Mouse (Mus musculus): Measurements from ENCODE around the gene Gm13101. TPM values are rescaled to one million over a fixed set of nuclear protein-coding genes. Genes with fewer than 3 reads are reported as not detected.
"Not testable (repeated sequence)": the region's sequence is repeated elsewhere in the genome, so short reads cannot be mapped to it uniquely, and the experiment has no call there.

Gene Gm13101
- total RNA-seq (2014; rRNA removed), result not detected in 2 replicates
- polyA plus RNA-seq (2015; fragmentation: Nextera tagmentation; extraction: Ambion mirVana), result not detected in 2 replicates

GRCm38 (mm10) chr4:143966850-143967249, at the start of gene Gm13101:
Gene Gm13101, minus strand, starts transcription at chr4:143966950.
- not testable (repeated sequence) for H3K27ac ChIP-seq (ENCODE audit: low read depth, low read length); H3K4me1 ChIP-seq (ENCODE audit: insufficient read depth, low read length); H3K9me3 ChIP-seq (ENCODE audit: low read length); DNase-seq (ENCODE audit: low spot score); H3K4me2 ChIP-seq (ENCODE audit: low read depth, low read length, poor library complexity, severe bottlenecking); ATAC-seq (ENCODE audit: low FRiP score); H3K4me3 ChIP-seq (ENCODE audit: low read depth, low read length); H3K27me3 ChIP-seq (ENCODE audit: insufficient read depth, low read length); H3K9ac ChIP-seq (replicated peaks; ENCODE audit: low read length, poor library complexity, severe bottlenecking); H3K36me3 ChIP-seq (ENCODE audit: insufficient read depth, low read length)
- 61% methylated on average over 1 of the region's 2 CpGs for WGBS

GRCm38 (mm10) chr4:143994269-143994668, 27.5 kb upstream of the Gm13101 start, which contains the start of gene Pramef17:
Gene Pramef17, minus strand, starts transcription at chr4:143994369.
- H3K27ac ChIP-seq (ENCODE audit: low read depth, low read length); H3K4me2 ChIP-seq (ENCODE audit: low read depth, low read length, poor library complexity, severe bottlenecking); H3K4me1 ChIP-seq (ENCODE audit: insufficient read depth, low read length); DNase-seq (ENCODE audit: low spot score); H3K27me3 ChIP-seq (ENCODE audit: insufficient read depth, low read length); ATAC-seq (ENCODE audit: low FRiP score); H3K4me3 ChIP-seq (ENCODE audit: low read depth, low read length); H3K9ac ChIP-seq (replicated peaks; ENCODE audit: low read length, poor library complexity, severe bottlenecking); H3K36me3 ChIP-seq (ENCODE audit: insufficient read depth, low read length); H3K9me3 ChIP-seq (ENCODE audit: low read length): not testable (repeated sequence)
- WGBS, result 55% methylated on average over 3 of the region's 3 CpGs

DNA sequence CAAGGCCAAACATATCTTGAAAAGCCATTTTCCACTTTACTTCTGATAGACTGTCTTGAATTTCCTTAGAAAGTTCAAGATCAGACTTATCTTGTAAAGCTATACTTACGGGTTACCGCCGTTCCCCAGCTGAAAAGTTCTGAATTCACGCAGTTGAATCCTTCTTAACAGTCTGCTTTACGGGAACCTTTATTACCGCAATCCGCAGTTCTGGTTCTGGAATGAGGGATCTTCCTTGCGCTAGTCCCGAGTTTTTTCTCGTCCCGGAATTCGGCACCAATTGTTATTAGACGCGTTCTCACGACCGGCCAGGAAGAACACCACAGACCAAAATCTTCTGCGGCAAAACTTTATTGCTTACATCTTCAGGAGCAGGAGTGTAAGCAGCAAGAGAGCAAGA, 21.4 kb upstream of the Gm13101 start:
- 96% methylated on average over 14 of the region's 17 CpGs for WGBS
- H3K4me2 ChIP-seq (ENCODE audit: low read depth, low read length, poor library complexity, severe bottlenecking); H3K4me1 ChIP-seq (ENCODE audit: insufficient read depth, low read length); H3K27me3 ChIP-seq (ENCODE audit: insufficient read depth, low read length); H3K9me3 ChIP-seq (ENCODE audit: low read length); H3K4me3 ChIP-seq (ENCODE audit: low read depth, low read length); DNase-seq (ENCODE audit: low spot score); H3K36me3 ChIP-seq (ENCODE audit: insufficient read depth, low read length); H3K27ac ChIP-seq (ENCODE audit: low read depth, low read length); ATAC-seq (ENCODE audit: low FRiP score); H3K9ac ChIP-seq (replicated peaks; ENCODE audit: low read length, poor library complexity, severe bottlenecking): not testable (repeated sequence)

DNA sequence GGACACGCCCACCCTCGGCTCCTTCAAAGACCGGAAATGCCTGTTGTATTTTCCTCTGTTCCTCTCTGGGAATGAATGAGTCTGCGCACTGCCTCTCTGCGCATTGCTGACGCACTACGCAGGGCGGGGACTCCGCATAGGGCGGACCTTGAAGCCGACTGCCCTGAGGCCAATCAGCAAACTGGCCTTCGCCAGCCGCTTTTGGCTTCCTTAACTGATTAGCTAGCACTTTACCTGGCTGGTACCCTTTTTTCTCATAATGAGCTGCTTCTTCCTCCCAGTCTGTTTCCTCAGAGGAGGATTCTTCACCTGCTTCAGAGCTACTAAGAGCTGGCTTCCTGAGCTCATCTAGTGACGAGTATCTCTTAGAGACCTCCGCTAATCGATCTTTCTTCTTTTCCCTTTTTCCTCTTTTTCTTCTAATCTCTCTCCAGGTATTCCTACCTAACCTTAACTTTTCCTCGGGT, 20.8 kb upstream of the Gm13101 start:
- DNase-seq (ENCODE audit: low spot score); H3K4me1 ChIP-seq (ENCODE audit: insufficient read depth, low read length); H3K36me3 ChIP-seq (ENCODE audit: insufficient read depth, low read length); H3K9ac ChIP-seq (replicated peaks; ENCODE audit: low read length, poor library complexity, severe bottlenecking); H3K27me3 ChIP-seq (ENCODE audit: insufficient read depth, low read length); H3K4me3 ChIP-seq (ENCODE audit: low read depth, low read length); H3K9me3 ChIP-seq (ENCODE audit: low read length); H3K27ac ChIP-seq (ENCODE audit: low read depth, low read length); H3K4me2 ChIP-seq (ENCODE audit: low read depth, low read length, poor library complexity, severe bottlenecking); ATAC-seq (ENCODE audit: low FRiP score): not testable (repeated sequence)
- WGBS, result 93% methylated on average over 8 of the region's 17 CpGs

- not testable (repeated sequence) for ATAC-seq (ENCODE audit: low FRiP score); H3K27ac ChIP-seq (ENCODE audit: low read depth, low read length); DNase-seq (ENCODE audit: low spot score); H3K4me2 ChIP-seq (ENCODE audit: low read depth, low read length, poor library complexity, severe bottlenecking); H3K9me3 ChIP-seq (ENCODE audit: low read length); H3K36me3 ChIP-seq (ENCODE audit: insufficient read depth, low read length); H3K4me3 ChIP-seq (ENCODE audit: low read depth, low read length); H3K27me3 ChIP-seq (ENCODE audit: insufficient read depth, low read length); H3K9ac ChIP-seq (replicated peaks; ENCODE audit: low read length, poor library complexity, severe bottlenecking); H3K4me1 ChIP-seq (ENCODE audit: insufficient read depth, low read length)
- WGBS, result 96% methylated on average over 2 of the region's 9 CpGs
Measured at GRCm38 (mm10) chr4:143985733-143986132, 19.0 kb upstream of the Gm13101 start.

GRCm38 (mm10) chr4:143985165-143985564, 18.4 kb upstream of the Gm13101 start:
- not testable (repeated sequence) for DNase-seq (ENCODE audit: low spot score); H3K9me3 ChIP-seq (ENCODE audit: low read length); H3K36me3 ChIP-seq (ENCODE audit: insufficient read depth, low read length); H3K4me2 ChIP-seq (ENCODE audit: low read depth, low read length, poor library complexity, severe bottlenecking); H3K4me1 ChIP-seq (ENCODE audit: insufficient read depth, low read length); H3K9ac ChIP-seq (replicated peaks; ENCODE audit: low read length, poor library complexity, severe bottlenecking); H3K27ac ChIP-seq (ENCODE audit: low read depth, low read length); ATAC-seq (ENCODE audit: low FRiP score); H3K27me3 ChIP-seq (ENCODE audit: insufficient read depth, low read length); H3K4me3 ChIP-seq (ENCODE audit: low read depth, low read length)
- no CpG with 5 or more reads among the region's 7 CpGs for WGBS

- H3K27ac ChIP-seq (ENCODE audit: low read depth, low read length); ATAC-seq (ENCODE audit: low FRiP score); H3K9me3 ChIP-seq (ENCODE audit: low read length); H3K9ac ChIP-seq (replicated peaks; ENCODE audit: low read length, poor library complexity, severe bottlenecking); H3K4me1 ChIP-seq (ENCODE audit: insufficient read depth, low read length); DNase-seq (ENCODE audit: low spot score); H3K27me3 ChIP-seq (ENCODE audit: insufficient read depth, low read length); H3K4me3 ChIP-seq (ENCODE audit: low read depth, low read length); H3K4me2 ChIP-seq (ENCODE audit: low read depth, low read length, poor library complexity, severe bottlenecking); H3K36me3 ChIP-seq (ENCODE audit: insufficient read depth, low read length): not testable (repeated sequence)
- 43% methylated on average over 1 of the region's 1 CpGs for WGBS
Measured at GRCm38 (mm10) chr4:143983446-143983845, 16.7 kb upstream of the Gm13101 start.

GRCm38 (mm10) chr4:143950916-143951315, 15.8 kb downstream of the Gm13101 start, which contains the start of gene Pramef25:
Gene Pramef25, minus strand, starts transcription at chr4:143951016.
- H3K4me2 ChIP-seq (ENCODE audit: low read depth, low read length, poor library complexity, severe bottlenecking); H3K27me3 ChIP-seq (ENCODE audit: insufficient read depth, low read length); ATAC-seq (ENCODE audit: low FRiP score); H3K27ac ChIP-seq (ENCODE audit: low read depth, low read length); H3K4me1 ChIP-seq (ENCODE audit: insufficient read depth, low read length); H3K9ac ChIP-seq (replicated peaks; ENCODE audit: low read length, poor library complexity, severe bottlenecking); H3K4me3 ChIP-seq (ENCODE audit: low read depth, low read length); H3K36me3 ChIP-seq (ENCODE audit: insufficient read depth, low read length); DNase-seq (ENCODE audit: low spot score): not testable (repeated sequence)
- H3K9me3 ChIP-seq (ENCODE audit: low read length), result peaks cover 20% of the 10 kb centered on the region; the same call in 1 of the 2 replicates
- WGBS, result 85% methylated on average over 1 of the region's 1 CpGs

Measured in midbrain, postnatal 0 days (tissue).